Mouse (Mus musculus) regulatory T cell (primary cell): ENCODE results near the gene Tmem143.
"Not testable (repeated sequence)": the region's sequence is repeated elsewhere in the genome, so short reads cannot be mapped to it uniquely, and the experiment has no call there.

Experiments used
- in situ Hi-C: fragments of 300-600 bp; cut with MboI, MseI; formaldehyde crosslinking; loops from one replicate; pipeline ENCODE4 v1.15.1; 2025; ENCODE audit warnings: high pct_unique_total_duplicates

Gene Tmem143

DNA sequence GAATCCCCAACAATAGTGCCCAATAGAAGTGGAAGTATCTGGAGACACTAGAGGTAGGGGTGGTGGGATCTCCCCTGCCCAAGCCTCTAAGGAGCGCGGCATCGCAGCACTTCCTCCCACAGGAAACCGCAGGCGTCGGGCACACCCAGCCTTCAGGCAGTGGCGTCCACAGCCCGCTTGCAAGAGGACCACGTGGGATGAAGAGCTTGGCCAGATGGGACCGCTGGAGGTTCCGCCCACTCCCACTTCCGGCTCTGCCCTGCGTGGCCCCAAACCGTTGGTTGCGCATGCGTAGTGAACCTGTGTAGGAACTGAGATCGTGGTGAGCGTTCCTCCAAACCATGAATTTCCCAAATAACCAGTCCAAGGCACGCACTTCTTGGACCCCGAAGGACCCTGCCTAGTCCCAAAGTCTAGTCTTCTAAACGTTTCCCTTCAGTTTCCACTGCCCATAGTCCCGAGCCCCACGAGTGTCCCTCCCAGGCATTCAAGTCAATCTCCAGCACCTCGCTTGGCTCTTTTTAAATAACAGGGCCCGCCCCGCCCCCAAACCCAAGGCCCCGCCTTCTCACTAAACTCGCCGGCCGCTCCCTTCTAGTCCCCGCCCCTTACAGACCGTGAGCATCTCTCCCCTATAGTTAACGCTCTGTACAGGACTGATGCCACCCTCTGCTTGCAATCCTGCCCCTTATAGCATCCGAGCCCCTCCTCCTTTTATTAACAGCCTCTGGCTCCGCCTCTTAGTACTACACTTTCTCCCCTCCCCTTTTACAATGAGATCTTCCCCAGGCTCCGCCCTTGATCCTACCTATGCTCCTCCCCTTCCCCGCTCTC lies 26.4 kb downstream of the Tmem143 start:
- in situ Hi-C loops = loop anchor here (5.0 kb wide), 1 partner anchor 191 kb away; no protein-coding TSS in a partner anchor

DNA sequence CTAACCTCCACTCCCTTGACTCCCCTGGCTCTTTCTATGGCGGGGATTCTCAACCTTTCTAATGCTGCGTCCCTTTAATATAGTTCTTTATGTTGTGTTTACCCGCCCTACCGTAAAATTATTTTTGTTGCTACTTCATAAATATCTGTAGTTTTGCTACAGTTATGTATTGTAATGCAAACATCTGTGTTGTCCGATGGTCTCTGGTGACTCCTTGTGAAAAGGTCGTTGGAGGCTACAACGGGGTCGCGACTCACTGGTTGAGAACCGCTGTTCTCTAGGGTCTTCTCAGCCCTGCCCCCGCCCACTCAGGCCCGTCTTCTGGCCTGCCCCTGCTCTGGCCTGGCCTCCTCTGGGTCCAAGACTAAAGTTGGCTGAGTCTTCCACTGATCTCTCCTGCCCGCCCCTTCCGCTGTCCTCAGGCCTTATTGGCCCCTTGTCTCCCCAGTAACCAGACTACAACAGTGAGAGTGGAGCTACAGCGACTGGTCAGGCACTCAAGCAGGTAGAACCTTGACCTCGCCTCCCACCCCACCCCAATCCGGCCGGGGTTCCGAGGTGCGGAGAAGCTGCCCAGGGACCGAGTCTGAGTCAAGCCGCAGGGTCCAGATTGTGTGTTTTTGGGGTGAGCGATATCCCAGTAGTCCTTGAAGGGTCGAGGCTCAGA lies 27.2 kb downstream of the Tmem143 start, which contains the start of gene Ccdc114:
Gene Ccdc114, plus strand, starts transcription at position 311 of the 667 bp plus-strand sequence.
- in situ Hi-C loops = loop anchor here (5.0 kb wide), 1 partner anchor 192 kb away; no protein-coding TSS in a partner anchor

DNA sequence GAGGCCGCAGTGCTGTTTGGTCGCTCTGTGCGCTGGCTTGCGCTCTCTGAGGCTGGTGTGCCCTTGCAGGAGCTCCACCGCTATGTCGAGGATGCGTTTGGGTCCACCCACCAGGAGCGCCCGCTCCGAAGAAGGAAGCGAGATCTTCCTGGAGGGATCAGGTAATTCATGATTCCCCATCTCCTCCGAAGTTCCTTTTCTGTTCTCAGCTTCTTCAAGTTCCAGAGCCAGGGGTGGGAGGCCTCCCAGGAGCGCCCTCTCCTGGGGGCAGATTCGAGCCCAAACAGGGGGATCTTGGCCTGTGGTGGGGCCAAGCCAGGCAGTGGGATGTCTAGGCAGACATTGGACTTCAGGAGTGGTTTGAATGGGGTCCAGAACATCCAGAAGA lies 27.7 kb downstream of the Tmem143 start:
- in situ Hi-C loops = loop anchor here (5.0 kb wide), 1 partner anchor 192 kb away; no protein-coding TSS in a partner anchor

DNA sequence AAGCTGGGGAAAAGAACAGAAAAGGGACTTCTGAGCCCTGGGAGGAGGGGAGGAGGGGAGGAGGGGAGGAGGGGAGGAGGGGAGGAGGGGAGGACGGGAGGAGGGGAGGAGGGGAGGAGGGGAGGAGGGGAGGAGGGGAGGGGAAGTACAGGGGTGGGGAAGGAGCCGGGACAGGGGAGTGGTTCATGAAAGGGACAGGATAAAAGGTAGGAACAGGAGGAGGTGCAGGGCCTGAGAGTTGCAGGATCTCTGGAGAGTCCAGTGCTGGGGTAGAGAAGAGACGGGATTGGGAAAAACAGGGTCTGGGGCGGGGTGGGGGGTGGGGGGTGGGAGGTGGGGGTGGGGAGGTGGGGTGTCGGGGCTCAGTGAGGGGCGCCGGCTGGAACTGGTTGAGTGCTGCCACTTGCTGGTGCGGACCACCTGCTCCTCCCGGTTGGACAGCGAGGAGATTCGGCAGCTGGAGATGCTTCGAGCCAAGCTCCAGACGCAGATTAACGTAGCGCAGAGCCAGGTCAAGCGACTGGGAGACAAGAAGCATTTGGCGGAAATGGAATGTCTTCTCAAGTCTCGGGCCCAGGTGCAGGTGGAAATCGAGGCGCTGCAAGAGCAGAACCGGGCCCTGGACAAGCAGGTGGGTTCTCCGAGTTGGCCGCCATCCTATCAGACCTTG lies 32.0 kb downstream of the Tmem143 start:
- in situ Hi-C loops = no loop called here

DNA sequence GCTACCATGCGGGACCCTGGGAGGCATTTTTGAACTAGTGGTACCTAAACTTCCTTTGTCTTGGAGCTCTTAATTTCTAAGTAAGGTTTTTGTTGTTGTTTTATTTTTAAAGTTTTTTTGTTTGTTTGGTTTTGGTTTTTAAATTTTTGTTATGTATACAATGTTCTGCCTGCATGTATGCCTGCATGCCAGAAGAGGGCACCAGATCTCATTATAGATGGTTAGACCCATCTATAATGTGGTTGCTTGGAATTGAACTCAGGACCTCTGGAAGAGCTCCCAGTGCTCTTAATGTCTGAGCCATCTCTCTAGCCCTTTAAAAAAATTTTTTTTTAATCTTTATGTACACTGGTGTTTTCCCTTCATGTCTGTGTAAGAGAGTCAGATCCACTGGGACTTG lies 32.9 kb downstream of the Tmem143 start:
- in situ Hi-C loops = loop anchor here (5.0 kb wide), 1 partner anchor 122 kb away; no protein-coding TSS in a partner anchor

DNA sequence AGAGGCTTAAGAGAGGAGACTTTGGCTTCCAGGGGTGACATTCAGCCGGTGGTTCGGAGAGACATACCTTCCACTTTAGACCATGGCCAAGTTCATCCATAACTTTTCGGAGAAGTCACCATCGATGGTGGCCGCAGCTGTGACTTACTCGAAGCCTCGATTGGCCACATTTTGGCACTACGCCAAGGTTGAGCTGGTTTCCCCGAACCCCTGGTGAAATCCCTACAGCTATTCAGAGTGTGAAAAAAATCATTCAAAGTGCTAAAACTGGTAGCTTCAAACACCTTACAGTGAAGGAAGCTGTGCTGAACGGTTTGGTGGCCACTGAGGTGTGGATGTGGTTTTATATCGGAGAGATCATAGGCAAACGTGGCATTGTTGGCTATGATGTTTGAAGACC lies 37.0 kb downstream of the Tmem143 start:
- in situ Hi-C loops = loop anchor here (5.0 kb wide), 1 partner anchor 126 kb away; no protein-coding TSS in a partner anchor

DNA sequence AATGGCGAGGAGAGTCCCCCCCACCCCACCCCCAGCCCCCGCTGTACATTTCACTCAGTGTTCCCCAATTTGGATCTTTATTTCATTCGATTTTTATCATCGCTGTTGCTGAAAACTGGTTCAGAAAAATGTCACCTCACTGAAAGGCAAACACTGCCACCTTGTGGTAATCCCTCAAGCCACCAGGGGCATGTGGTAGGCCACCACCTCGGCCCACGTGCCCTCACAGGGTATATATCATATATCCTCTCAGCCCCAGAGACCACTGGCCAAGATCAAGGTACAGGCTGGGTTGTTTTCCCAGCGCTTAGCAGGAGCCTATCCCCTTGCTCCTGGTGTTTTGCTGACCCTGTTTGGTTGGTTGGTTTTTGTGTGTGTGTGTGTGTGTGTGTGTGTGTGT lies 38.4 kb downstream of the Tmem143 start:
- in situ Hi-C loops = no loop called here

DNA sequence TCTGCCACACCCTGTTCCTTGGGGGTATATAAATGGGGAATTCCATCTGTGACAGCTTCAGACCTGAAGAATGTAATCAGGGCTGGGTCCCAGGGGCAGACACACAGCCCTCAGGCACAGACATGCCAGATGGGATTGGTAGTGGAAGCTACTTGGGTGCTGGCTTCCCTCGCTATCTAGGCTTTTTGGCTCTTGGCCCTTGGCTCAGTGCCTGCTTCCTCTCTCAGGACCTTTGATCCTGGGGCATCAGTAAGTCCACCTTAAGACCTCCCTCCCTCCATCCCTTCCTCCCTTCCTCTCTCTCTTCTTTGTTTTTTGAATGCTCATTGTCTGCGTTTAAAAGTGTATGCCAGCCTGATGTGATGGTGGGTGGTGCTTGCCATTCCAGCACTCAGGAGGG lies 43.1 kb downstream of the Tmem143 start:
- in situ Hi-C loops = no loop called here

DNA sequence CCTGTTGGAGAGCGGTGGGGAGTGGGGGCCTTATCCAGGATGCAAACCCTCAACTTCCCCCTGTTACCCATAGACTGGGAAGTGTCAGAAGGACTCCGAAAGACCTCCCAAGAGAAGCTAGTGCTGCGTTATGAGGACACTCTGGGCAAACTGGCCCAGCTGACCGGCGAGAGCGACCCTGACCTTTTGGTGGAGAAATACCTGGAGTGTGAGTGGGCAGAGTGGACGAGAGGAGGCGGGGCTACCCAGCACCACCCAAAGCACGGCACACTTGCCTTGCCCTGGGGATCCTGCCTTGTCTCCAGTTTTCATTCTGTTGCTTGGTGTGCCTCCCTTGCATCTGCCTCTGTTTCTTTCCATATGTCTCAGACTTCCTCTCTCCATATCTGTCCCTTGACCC lies 45.2 kb downstream of the Tmem143 start:
- in situ Hi-C loops = no loop called here

DNA sequence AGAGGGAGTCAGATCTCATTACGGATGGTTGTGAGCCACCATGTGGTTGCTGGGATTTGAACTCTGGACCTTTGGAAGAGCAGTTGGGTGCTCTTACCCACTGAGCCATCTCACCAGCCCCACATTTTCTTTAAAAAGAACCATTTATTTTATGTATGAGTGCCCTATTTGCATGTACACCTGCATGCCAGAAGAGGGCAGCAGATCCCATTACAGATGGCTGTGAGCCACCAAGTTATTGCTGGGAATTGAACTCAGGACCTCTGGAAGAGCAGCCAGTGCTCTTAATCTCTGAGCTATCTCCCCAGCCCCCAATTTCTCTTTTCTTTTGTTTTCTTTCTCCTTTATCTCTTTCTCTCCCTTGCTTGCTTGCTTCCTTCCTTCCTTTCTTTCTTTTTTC lies 46.5 kb downstream of the Tmem143 start:
- in situ Hi-C loops = not testable (repeated sequence)

DNA sequence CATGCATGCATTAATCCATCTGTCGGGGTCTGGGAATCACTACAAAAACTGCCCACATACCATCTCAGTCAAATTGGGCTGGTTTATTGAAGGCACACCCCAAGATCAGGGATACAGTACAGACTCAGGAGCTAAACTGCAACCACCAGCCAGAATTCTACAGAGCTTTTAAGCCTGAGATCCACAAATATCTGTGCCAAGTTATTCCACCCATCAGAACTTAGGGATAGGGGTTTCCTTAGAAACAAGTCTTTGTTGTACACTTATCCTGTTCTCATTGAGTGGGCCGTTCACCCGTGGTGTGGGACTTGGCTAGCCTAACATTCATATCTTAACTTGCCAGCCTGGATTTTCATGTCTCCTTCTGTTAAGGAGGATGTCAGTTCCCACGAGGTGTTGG lies 52.3 kb downstream of the Tmem143 start:
- in situ Hi-C loops = no loop called here

DNA sequence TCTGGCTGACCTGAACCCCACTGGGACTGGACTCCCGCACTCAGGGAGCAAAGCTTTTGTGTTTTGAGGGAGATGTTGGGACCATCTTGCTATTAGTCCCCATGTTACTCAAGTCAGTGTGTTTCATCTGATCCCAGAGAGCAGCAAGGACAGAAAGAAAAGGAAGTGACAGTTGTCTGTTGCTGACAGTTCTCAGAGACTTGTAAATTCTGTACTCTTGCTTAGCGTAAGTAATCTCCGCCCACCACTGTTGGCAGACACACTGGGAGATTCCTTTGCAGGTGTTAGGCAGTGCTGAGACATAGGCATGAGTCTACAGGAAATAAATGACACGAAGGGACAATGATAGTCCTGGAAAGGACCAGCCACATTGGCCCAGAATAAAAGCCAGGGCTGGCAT lies 59.9 kb downstream of the Tmem143 start:
- in situ Hi-C loops = no loop called here
